17 mouse cellular contexts compared by ENCODE assay signal in the genomic region with DNA sequence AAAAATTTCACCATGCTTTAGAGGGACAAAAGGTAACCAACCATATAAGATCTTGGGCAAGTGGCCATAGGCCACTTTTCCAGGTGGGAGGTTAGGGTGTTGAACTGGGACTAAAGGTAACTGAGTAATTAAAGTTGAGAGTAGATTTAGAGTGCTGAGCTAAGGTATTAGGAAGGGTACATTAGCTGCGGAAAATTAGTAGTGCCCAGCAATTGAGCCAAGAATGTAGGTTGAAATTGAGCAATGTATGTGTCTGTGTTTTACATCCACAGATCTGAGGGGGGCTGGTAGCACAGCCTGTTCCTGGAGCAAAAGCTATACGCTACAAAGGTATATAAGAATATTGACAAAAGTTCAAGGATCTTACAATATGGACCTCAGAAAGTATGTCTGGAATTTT.
"Had no signal": no experiment of that assay in that cellular context is flagged by ENCODE, and none has a peak within 500 bp of the region (broad histone marks: within the 10 kb centered on the region; RNA-seq: fewer than 3 reads in every experiment).

No protein-coding gene starts in this region.

- H3K9ac ChIP-seq: lung, embryonic 14.5 days; midbrain, embryonic 12.5 days; neural tube, embryonic 13.5 days; neural tube, embryonic 15.5 days had no signal

- H3K27me3 ChIP-seq: midbrain, embryonic 12.5 days; neural tube, embryonic 13.5 days; neural tube, embryonic 15.5 days had no signal

- H3K36me3 ChIP-seq: midbrain, embryonic 10.5 days; midbrain, embryonic 12.5 days; neural tube, embryonic 13.5 days; neural tube, embryonic 15.5 days had no signal

- H3K4me1 ChIP-seq: midbrain, embryonic 10.5 days; midbrain, embryonic 12.5 days; neural tube, embryonic 13.5 days; neural tube, embryonic 15.5 days had no signal

- H3K9me3 ChIP-seq: midbrain, embryonic 10.5 days; midbrain, embryonic 12.5 days; neural tube, embryonic 13.5 days; neural tube, embryonic 15.5 days had no signal

- DNase-seq: lung, embryonic 14.5 days; lung, postnatal 4 days; midbrain, embryonic 14.5 days; retina, postnatal 1 day; right cerebral cortex, adult 18-20 months; right cerebral cortex, postnatal 25 days; right cerebral cortex, postnatal 4 days; spleen, adult 18-20 months; thymus, adult 18-20 months; thymus, postnatal 14 days; thymus, postnatal 36 days had no signal

- H3K27ac ChIP-seq: midbrain, embryonic 10.5 days; midbrain, embryonic 12.5 days; neural tube, embryonic 13.5 days; neural tube, embryonic 15.5 days had no signal

- H3K4me3 ChIP-seq: midbrain, embryonic 10.5 days; midbrain, embryonic 12.5 days; myocyte; neural tube, embryonic 13.5 days; neural tube, embryonic 15.5 days had no signal

- ATAC-seq: midbrain, embryonic 16.5 days had no signal

- H3K4me2 ChIP-seq: lung, embryonic 14.5 days; midbrain, embryonic 12.5 days; neural tube, embryonic 13.5 days; neural tube, embryonic 15.5 days had no signal
